Mouse (Mus musculus): ENCODE measurements around the gene Wfdc1. TPM values are rescaled to one million over a fixed set of nuclear protein-coding genes. Genes with fewer than 3 reads are reported as not detected.

The Wfdc1 gene
- polyA plus RNA-seq, 1 experiment from 2014 or later = 3.4 TPM

DNA sequence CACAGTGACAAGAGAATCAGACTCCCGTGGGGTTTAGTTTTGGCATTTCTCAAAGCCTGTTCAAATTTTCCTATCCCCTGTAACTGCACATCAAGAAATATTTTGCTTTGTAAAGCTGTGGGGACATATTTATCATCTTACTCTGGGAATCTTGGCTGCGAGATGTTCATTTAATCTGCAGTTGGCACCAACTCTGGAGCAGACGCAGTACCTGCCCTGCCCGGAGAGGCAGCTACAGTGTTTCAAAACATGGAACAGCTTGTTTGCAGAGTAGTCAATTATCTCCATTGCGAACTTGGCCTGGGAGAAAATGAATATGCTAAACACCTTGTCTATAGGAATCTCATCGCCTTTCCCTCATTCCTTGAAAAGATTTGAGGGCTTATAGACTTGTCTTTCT, 27.9 kb upstream of the Wfdc1 start:
- DNase-seq (no peak), ATAC-seq (ENCODE audit: insufficient read depth) (no peak)
- no peaks in the 10 kb centered on the region for H3K9me3 ChIP-seq (ENCODE audit: low read depth, low read length)
- H3K9ac ChIP-seq = no peak overlapping the region
- WGBS = 68% methylated on average over 6 of the region's 6 CpGs
- H3K36me3 ChIP-seq (ENCODE audit: insufficient read depth) = no peaks in the 10 kb centered on the region
- no peak overlapping the region for H3K27ac ChIP-seq (ENCODE audit: low read depth)
- no peak overlapping the region for H3K4me2 ChIP-seq
- no peak overlapping the region for H3K4me3 ChIP-seq (ENCODE audit: low read depth, low read length)
- peaks cover 20% of the 10 kb centered on the region for H3K27me3 ChIP-seq (ENCODE audit: insufficient read depth, low read length)
- no peaks in the 10 kb centered on the region for H3K4me1 ChIP-seq (ENCODE audit: insufficient read depth)
- no peak for TF ChIP-seq CTCF (IDR thresholded peaks at IDR 0.05; ENCODE audit: low read depth)

- no peak for DNase-seq
- WGBS = 66% methylated on average over 7 of the region's 7 CpGs
- no peak overlapping the region for H3K4me2 ChIP-seq
- peaks cover 6% of the 10 kb centered on the region; the same call in 1 of the 2 replicates for H3K27me3 ChIP-seq (ENCODE audit: insufficient read depth, low read length)
- H3K4me3 ChIP-seq (ENCODE audit: low read depth, low read length) = no peak overlapping the region
- ATAC-seq (ENCODE audit: insufficient read depth) = no peak
- H3K4me1 ChIP-seq (ENCODE audit: insufficient read depth) = no peaks in the 10 kb centered on the region
- no peaks in the 10 kb centered on the region for H3K36me3 ChIP-seq (ENCODE audit: insufficient read depth)
- no peak overlapping the region for H3K27ac ChIP-seq (ENCODE audit: low read depth)
- no peaks in the 10 kb centered on the region for H3K9me3 ChIP-seq (ENCODE audit: low read depth, low read length)
- H3K9ac ChIP-seq = no peak overlapping the region
- TF ChIP-seq CTCF (IDR thresholded peaks at IDR 0.05; ENCODE audit: low read depth) = no peak
Observed at GRCm38 (mm10) chr8:119639798-119640197, 26.4 kb upstream of the Wfdc1 start.

DNA sequence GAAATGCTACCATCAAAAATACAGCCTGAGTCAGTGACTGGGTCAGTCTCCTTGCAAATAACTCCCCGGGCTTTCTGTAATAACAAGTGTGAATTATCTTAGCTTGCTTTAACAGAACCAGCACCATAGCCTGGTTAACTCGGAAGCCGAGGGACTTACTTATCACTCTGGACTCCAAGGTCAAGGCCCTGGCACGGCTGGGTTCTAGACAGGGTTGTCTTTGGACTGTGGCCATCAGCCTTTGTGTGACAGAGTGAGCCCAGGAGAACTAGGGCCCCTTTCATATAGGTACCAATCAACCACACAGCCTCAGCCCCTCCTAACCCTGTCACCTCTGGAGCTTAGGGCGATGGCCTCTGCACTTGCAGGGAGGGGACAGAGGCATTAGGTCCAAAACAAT, 25.1 kb upstream of the Wfdc1 start:
- ATAC-seq (ENCODE audit: insufficient read depth) (no peak), DNase-seq (no peak)
- Histone ChIP-seq H3K9ac (no peak overlapping the region), H3K4me1 (ENCODE audit: insufficient read depth) (no peaks in the 10 kb centered on the region), H3K4me3 (ENCODE audit: low read depth, low read length) (no peak overlapping the region), H3K27ac (ENCODE audit: low read depth) (no peak overlapping the region), H3K27me3 (ENCODE audit: insufficient read depth, low read length) (no peaks in the 10 kb centered on the region), H3K4me2 (no peak overlapping the region), H3K9me3 (ENCODE audit: low read depth, low read length) (no peaks in the 10 kb centered on the region), H3K36me3 (ENCODE audit: insufficient read depth) (no peaks in the 10 kb centered on the region)
- WGBS = 72% methylated on average over 5 of the region's 5 CpGs
- no peak for TF ChIP-seq CTCF (IDR thresholded peaks at IDR 0.05; ENCODE audit: low read depth)

GRCm38 (mm10) chr8:119642960-119643359, 23.2 kb upstream of the Wfdc1 start:
- H3K4me1 ChIP-seq (ENCODE audit: insufficient read depth) = no peaks in the 10 kb centered on the region
- TF ChIP-seq CTCF (IDR thresholded peaks at IDR 0.05; ENCODE audit: low read depth) = no peak
- WGBS = 96% methylated on average over 1 of the region's 1 CpGs
- no peak overlapping the region for H3K4me2 ChIP-seq
- DNase-seq (no peak), ATAC-seq (ENCODE audit: insufficient read depth) (no peak)
- H3K4me3 ChIP-seq (ENCODE audit: low read depth, low read length) = no peak overlapping the region
- no peak overlapping the region for H3K9ac ChIP-seq
- no peaks in the 10 kb centered on the region for H3K9me3 ChIP-seq (ENCODE audit: low read depth, low read length)
- no peaks in the 10 kb centered on the region for H3K36me3 ChIP-seq (ENCODE audit: insufficient read depth)
- no peaks in the 10 kb centered on the region for H3K27me3 ChIP-seq (ENCODE audit: insufficient read depth, low read length)
- no peak overlapping the region for H3K27ac ChIP-seq (ENCODE audit: low read depth)

DNA sequence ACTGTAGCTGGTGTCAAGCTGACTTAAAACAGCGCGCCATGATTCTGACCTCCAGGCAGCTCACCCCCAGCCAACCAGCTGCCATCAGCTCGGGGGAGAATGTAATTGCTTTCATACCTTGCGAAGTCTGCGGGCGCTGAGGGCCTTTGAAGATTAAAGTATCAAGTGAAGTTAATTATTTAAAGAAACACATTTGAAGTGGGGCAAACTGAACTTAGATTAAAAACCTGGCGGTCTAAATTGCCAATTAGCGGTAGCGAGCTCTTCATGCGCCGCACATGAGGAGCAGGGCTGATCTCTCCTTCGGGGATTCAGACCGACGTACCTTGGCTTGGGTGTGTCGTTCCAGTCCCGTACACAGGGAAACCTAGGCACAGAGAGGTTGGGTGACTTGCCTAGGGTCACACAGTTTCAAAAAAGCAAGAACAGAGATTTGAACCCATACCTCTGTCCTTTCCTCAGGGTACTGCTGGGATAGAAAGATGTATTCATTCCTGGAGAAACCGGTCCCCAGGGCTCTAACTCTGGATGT, 21.7 kb upstream of the Wfdc1 start:
- Histone ChIP-seq H3K27me3 (ENCODE audit: insufficient read depth, low read length) (no peaks in the 10 kb centered on the region), H3K9ac (no peak overlapping the region), H3K4me3 (ENCODE audit: low read depth, low read length) (no peak overlapping the region), H3K36me3 (ENCODE audit: insufficient read depth) (no peaks in the 10 kb centered on the region), H3K9me3 (ENCODE audit: low read depth, low read length) (no peaks in the 10 kb centered on the region), H3K4me1 (ENCODE audit: insufficient read depth) (no peaks in the 10 kb centered on the region), H3K27ac (ENCODE audit: low read depth) (no peak overlapping the region), H3K4me2 (no peak overlapping the region)
- no peak for DNase-seq
- TF ChIP-seq CTCF (IDR thresholded peaks at IDR 0.05; ENCODE audit: low read depth) = no peak
- 78% methylated on average over 17 of the region's 17 CpGs for WGBS
- ATAC-seq (ENCODE audit: insufficient read depth) = no peak

DNA sequence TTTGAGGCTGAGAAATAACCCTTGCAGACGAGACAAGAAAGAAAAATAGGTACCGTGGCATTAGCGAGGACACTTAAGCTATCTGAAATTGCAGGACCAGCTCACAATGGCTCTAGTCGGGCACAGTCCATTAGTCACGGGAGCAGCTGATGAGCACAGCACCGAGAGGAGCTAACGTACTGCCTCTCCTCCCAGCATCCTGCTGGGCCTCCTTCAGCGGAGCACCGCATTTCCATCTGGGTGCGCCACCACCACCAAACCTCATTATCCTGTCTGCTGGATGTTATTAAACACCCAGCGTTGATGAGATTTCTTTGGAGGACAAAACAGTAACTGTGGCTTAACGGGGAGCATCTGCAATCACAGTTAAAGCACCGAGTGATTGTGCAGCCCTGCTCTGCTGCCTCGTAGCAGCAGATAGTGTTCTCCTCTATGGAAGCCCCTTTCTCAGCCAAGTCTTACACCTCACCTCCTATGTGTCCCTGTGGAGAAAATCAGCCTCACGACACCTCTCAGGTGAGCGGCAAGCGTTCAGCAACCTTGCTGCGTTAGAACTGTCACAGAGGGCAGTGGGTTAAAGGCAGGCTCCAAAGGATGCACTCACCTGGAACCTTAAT, 21.1 kb upstream of the Wfdc1 start:
- H3K27me3 ChIP-seq (ENCODE audit: insufficient read depth, low read length) = no peaks in the 10 kb centered on the region
- no peaks in the 10 kb centered on the region for H3K36me3 ChIP-seq (ENCODE audit: insufficient read depth)
- ATAC-seq (ENCODE audit: insufficient read depth) (no peak), DNase-seq (no peak)
- TF ChIP-seq CTCF (IDR thresholded peaks at IDR 0.05; ENCODE audit: low read depth) = no peak
- no peaks in the 10 kb centered on the region for H3K9me3 ChIP-seq (ENCODE audit: low read depth, low read length)
- no peak overlapping the region for H3K4me3 ChIP-seq (ENCODE audit: low read depth, low read length)
- no peak overlapping the region for H3K27ac ChIP-seq (ENCODE audit: low read depth)
- H3K4me2 ChIP-seq = no peak overlapping the region
- 62% methylated on average over 18 of the region's 18 CpGs for WGBS
- no peaks in the 10 kb centered on the region for H3K4me1 ChIP-seq (ENCODE audit: insufficient read depth)
- H3K9ac ChIP-seq = no peak overlapping the region

DNA sequence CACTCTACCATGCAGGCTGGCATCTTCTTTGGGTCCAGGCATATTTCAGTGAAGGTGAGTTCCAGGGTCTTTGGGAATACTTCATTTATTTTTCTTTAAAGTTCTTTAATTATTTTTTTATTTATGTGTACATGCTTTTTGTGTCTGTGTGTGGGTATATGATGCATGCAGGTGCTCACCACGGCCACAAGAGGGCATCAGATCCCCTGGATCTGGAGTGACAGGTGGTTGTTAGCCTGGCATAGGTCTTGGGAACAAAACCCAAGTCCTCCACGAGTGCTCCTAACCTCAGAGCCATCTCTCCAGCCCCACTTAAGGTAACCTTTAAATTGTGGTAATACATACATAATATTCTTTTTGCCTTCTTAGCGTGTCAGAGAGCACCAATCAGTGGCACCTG, 20.0 kb upstream of the Wfdc1 start:
- WGBS = 71% methylated on average over 3 of the region's 3 CpGs
- H3K27me3 ChIP-seq (ENCODE audit: insufficient read depth, low read length) = no peaks in the 10 kb centered on the region
- H3K36me3 ChIP-seq (ENCODE audit: insufficient read depth) = no peaks in the 10 kb centered on the region
- DNase-seq = no peak
- TF ChIP-seq CTCF (IDR thresholded peaks at IDR 0.05; ENCODE audit: low read depth) = peak; percentile 43
- H3K4me2 ChIP-seq = no peak overlapping the region
- no peak overlapping the region for H3K4me3 ChIP-seq (ENCODE audit: low read depth, low read length)
- H3K27ac ChIP-seq (ENCODE audit: low read depth) = no peak overlapping the region
- ATAC-seq (ENCODE audit: insufficient read depth) = no peak
- H3K9ac ChIP-seq = no peak overlapping the region
- no peaks in the 10 kb centered on the region for H3K9me3 ChIP-seq (ENCODE audit: low read depth, low read length)
- no peaks in the 10 kb centered on the region for H3K4me1 ChIP-seq (ENCODE audit: insufficient read depth)
